Mouse (Mus musculus): ENCODE results near the gene Lnx2. TPM values are rescaled to one million over a fixed set of nuclear protein-coding genes. Genes with fewer than 3 reads are reported as not detected.

The Lnx2 gene
- polyA plus RNA-seq, 2 experiments: 4.1 to 4.4 TPM

DNA sequence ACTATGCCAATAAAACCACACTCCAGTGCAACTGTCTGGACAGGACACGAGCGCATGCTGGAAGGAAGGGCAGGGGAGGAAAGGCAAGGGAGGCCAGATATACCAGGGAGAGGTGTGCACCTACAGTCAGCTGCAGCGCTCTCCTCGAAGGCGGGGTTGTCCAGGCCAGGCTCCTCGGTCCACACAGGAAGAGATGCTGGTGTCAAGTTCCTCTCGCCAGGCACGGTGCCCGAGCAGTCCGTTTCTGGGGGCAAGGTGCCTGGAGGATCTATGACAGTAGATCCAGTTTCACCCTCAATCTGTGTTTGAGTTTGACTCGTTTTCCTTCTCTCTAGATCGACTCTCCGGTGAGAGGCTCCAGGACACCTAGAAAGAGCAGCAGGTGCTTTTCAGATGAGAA, 43.2 kb downstream of the Lnx2 start:
- H3K36me3 ChIP-seq (replicated peaks; ENCODE audit: control insufficient read depth, insufficient read depth, low read depth): no peaks in the 10 kb centered on the region; the same call in none of the 2 replicates
- H3K9me3 ChIP-seq (ENCODE audit: control insufficient read depth, low read length): no peaks in the 10 kb centered on the region
- 79% methylated on average over 13 of the region's 13 CpGs for WGBS (ENCODE audit: insufficient replicate concordance)
- no peak overlapping the region for H3K9ac ChIP-seq (replicated peaks)
- no peak overlapping the region for H3K4me2 ChIP-seq (ENCODE audit: low read depth)
- no peak overlapping the region for H3K27ac ChIP-seq
- DNase-seq (ENCODE audit: low read depth in 3 of 3, low spot score in 3 of 3) (no peak), ATAC-seq (ENCODE audit: insufficient read depth) (no peak)
- no peaks in the 10 kb centered on the region for H3K27me3 ChIP-seq (ENCODE audit: control insufficient read depth, insufficient read depth, low read length)
- TF ChIP-seq CTCF (IDR thresholded peaks at IDR 0.05; ENCODE audit: low read depth) (no peak), EP300 (IDR thresholded peaks at IDR 0.05; ENCODE audit: low read depth) (no peak)
- H3K4me1 ChIP-seq (replicated peaks; ENCODE audit: control insufficient read depth in 2 of 2, insufficient read depth in 2 of 2, low read length in 1 of 2): no peaks in the 10 kb centered on the region
- H3K4me3 ChIP-seq (ENCODE audit: insufficient read depth in 1 of 2, low read depth in 2 of 2, low read length in 2 of 2): no peak overlapping the region

DNA sequence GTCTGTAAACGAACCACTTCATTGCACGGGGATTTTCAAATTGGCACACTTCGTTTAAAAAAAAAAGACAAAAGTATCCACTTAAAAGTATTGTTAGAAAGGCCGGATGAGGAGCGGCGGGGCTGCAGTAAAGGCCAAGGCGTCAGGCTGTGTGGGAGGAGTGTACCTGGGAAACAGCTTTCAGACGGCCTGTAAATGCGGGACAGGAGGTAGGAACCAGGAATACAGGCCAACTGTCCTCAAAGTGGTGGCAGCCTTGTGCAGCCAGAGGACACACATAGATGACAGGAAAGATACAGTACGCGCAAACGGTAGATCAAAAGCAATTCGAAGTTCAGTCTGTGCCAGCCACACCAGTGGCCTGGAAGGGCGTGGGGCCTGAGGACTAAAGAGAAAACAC, 45.1 kb downstream of the Lnx2 start:
- DNase-seq (ENCODE audit: low read depth in 3 of 3, low spot score in 3 of 3) (no peak), ATAC-seq (ENCODE audit: insufficient read depth) (no peak)
- H3K27ac ChIP-seq: no peak overlapping the region
- no peak overlapping the region for H3K4me3 ChIP-seq (ENCODE audit: insufficient read depth in 1 of 2, low read depth in 2 of 2, low read length in 2 of 2)
- peaks cover 3% of the 10 kb centered on the region for H3K36me3 ChIP-seq (replicated peaks; ENCODE audit: control insufficient read depth, insufficient read depth, low read depth)
- H3K9me3 ChIP-seq (ENCODE audit: control insufficient read depth, low read length): no peaks in the 10 kb centered on the region
- no peak for TF ChIP-seq EP300 (IDR thresholded peaks at IDR 0.05; ENCODE audit: low read depth)
- no peak for TF ChIP-seq CTCF (IDR thresholded peaks at IDR 0.05; ENCODE audit: low read depth)
- no peaks in the 10 kb centered on the region for H3K4me1 ChIP-seq (replicated peaks; ENCODE audit: control insufficient read depth in 2 of 2, insufficient read depth in 2 of 2, low read length in 1 of 2)
- H3K4me2 ChIP-seq (ENCODE audit: low read depth): no peak overlapping the region
- no peaks in the 10 kb centered on the region for H3K27me3 ChIP-seq (ENCODE audit: control insufficient read depth, insufficient read depth, low read length)
- H3K9ac ChIP-seq (replicated peaks): no peak overlapping the region
- 78% methylated on average over 14 of the region's 14 CpGs for WGBS (ENCODE audit: insufficient replicate concordance)

- H3K9ac ChIP-seq (replicated peaks): no peak overlapping the region
- 73% methylated on average over 24 of the region's 24 CpGs for WGBS (ENCODE audit: insufficient replicate concordance)
- no peaks in the 10 kb centered on the region for H3K27me3 ChIP-seq (ENCODE audit: control insufficient read depth, insufficient read depth, low read length)
- no peak for ATAC-seq (ENCODE audit: insufficient read depth)
- no peak overlapping the region for H3K27ac ChIP-seq
- no peak for DNase-seq (ENCODE audit: low read depth in 3 of 3, low spot score in 3 of 3)
- no peak overlapping the region for H3K4me3 ChIP-seq (ENCODE audit: insufficient read depth in 1 of 2, low read depth in 2 of 2, low read length in 2 of 2)
- no peaks in the 10 kb centered on the region for H3K4me1 ChIP-seq (replicated peaks; ENCODE audit: control insufficient read depth in 2 of 2, insufficient read depth in 2 of 2, low read length in 1 of 2)
- no peaks in the 10 kb centered on the region for H3K9me3 ChIP-seq (ENCODE audit: control insufficient read depth, low read length)
- H3K36me3 ChIP-seq (replicated peaks; ENCODE audit: control insufficient read depth, insufficient read depth, low read depth): peaks cover 3% of the 10 kb centered on the region
- TF ChIP-seq EP300 (IDR thresholded peaks at IDR 0.05; ENCODE audit: low read depth) (no peak), CTCF (IDR thresholded peaks at IDR 0.05; ENCODE audit: low read depth) (no peak)
- no peak overlapping the region for H3K4me2 ChIP-seq (ENCODE audit: low read depth)
These were observed 51.9 kb downstream of the Lnx2 start for GRCm38 (mm10) chr5:147024331-147025034.

DNA sequence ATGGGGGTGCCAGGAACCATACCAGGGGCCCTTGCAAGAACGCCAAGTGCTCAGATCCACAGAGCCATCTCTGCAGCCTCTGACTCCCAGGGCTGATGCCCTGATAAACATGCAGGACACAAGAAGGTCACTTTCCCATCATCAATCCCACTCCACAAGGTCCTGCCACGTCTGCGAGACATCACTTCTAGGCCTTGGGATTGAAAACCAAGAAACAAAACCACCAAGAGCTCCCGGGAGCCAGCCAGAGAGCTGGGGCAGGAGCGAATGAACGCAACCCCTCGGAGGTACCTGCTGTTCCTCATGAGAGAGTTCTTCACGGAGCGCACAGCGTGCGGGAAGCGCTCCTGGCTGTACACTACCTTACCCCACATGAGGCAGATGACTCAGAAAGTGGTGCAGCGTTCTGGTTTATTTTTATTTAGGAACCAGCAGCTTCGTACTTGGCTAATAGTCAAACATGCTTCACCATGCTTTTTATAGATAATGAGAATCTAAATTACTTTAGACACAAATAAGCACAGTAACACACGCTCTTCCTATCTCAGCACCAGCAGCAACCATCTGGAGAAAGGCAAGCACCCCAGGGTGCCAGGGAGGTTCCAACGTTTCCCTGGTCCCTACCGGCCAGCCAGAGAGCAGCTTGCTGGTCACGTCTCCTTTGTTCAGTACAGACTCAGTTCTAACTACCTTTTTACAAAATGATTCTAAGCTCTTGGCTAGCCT, 53.0 kb downstream of the Lnx2 start:
- no peaks in the 10 kb centered on the region for H3K9me3 ChIP-seq (ENCODE audit: control insufficient read depth, low read length)
- H3K27me3 ChIP-seq (ENCODE audit: control insufficient read depth, insufficient read depth, low read length): no peaks in the 10 kb centered on the region
- TF ChIP-seq CTCF (IDR thresholded peaks at IDR 0.05; ENCODE audit: low read depth) (no peak), EP300 (IDR thresholded peaks at IDR 0.05; ENCODE audit: low read depth) (no peak)
- H3K9ac ChIP-seq (replicated peaks): no peak overlapping the region
- no peak overlapping the region for H3K27ac ChIP-seq
- no peak for DNase-seq (ENCODE audit: low read depth in 3 of 3, low spot score in 3 of 3)
- WGBS (ENCODE audit: insufficient replicate concordance): 81% methylated on average over 18 of the region's 18 CpGs
- H3K4me3 ChIP-seq (ENCODE audit: insufficient read depth in 1 of 2, low read depth in 2 of 2, low read length in 2 of 2): no peak overlapping the region
- peaks cover 3% of the 10 kb centered on the region for H3K36me3 ChIP-seq (replicated peaks; ENCODE audit: control insufficient read depth, insufficient read depth, low read depth)
- H3K4me2 ChIP-seq (ENCODE audit: low read depth): no peak overlapping the region
- H3K4me1 ChIP-seq (replicated peaks; ENCODE audit: control insufficient read depth in 2 of 2, insufficient read depth in 2 of 2, low read length in 1 of 2): no peaks in the 10 kb centered on the region
- ATAC-seq (ENCODE audit: insufficient read depth): no peak

DNA sequence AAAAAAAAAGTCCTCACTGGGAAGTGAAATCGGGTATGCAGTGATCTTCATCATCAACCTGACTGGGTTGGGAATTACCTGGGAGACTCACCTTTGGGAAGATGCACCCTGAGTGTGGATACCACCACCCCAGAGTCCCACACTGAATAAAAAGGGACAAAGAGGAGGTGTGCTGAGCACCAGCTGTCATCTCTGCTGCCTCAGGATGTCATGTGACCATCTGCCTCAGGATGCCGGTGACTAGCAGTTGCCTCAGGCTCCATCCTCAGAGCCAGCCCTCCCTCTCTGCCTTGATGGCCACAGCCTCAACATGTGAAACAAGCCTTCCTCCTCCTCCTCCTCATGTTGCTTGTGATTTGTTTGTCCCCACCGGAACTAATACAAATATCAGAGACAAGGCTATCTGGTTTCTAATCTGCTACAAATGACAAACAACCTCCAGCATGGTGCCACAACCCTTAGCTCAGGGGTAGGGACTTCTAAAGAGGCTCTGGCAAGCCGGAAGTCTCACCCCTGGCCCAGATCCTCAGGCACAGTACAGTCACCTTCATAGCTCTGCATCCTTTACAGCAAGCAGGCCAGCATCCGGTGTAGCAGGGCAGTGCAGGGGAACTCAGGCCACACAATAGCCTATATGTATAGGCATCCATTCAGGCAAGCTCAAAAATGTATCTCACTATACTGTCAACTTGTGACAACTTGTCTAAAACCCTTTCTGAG, 54.7 kb downstream of the Lnx2 start:
- Histone ChIP-seq H3K4me2 (ENCODE audit: low read depth) (no peak overlapping the region), H3K4me3 (ENCODE audit: insufficient read depth in 1 of 2, low read depth in 2 of 2, low read length in 2 of 2) (no peak overlapping the region), H3K27me3 (ENCODE audit: control insufficient read depth, insufficient read depth, low read length) (no peaks in the 10 kb centered on the region), H3K27ac (no peak overlapping the region), H3K9me3 (ENCODE audit: control insufficient read depth, low read length) (no peaks in the 10 kb centered on the region), H3K36me3 (replicated peaks; ENCODE audit: control insufficient read depth, insufficient read depth, low read depth) (no peaks in the 10 kb centered on the region; the same call in none of the 2 replicates), H3K9ac (replicated peaks) (no peak overlapping the region), H3K4me1 (replicated peaks; ENCODE audit: control insufficient read depth in 2 of 2, insufficient read depth in 2 of 2, low read length in 1 of 2) (no peaks in the 10 kb centered on the region; a peak in 1 of 4 replicates)
- 70% methylated on average over 5 of the region's 5 CpGs for WGBS (ENCODE audit: insufficient replicate concordance)
- ATAC-seq (ENCODE audit: insufficient read depth) (no peak), DNase-seq (ENCODE audit: low read depth in 3 of 3, low spot score in 3 of 3) (no peak)
- TF ChIP-seq EP300 (IDR thresholded peaks at IDR 0.05; ENCODE audit: low read depth) (no peak), CTCF (IDR thresholded peaks at IDR 0.05; ENCODE audit: low read depth) (no peak)

Measured in liver, embryonic 14.5 days (tissue).